Mouse (Mus musculus) erythroblast, embryonic 14.5 days (primary cell): ENCODE measurements around the gene Acp6. TPM values are rescaled to one million over a fixed set of nuclear protein-coding genes. Genes with fewer than 3 reads are reported as not detected.

Experiments used
- H3K27me3 ChIP-seq: 2 replicates; pipeline ENCODE4 v1.6.1; 2012; ENCODE audit warnings: inconsistent platforms; ENCODE audit not compliant: control insufficient read depth
- H3K36me3 ChIP-seq: 2 replicates; pipeline ENCODE4 v1.6.1; 2012; ENCODE audit warnings: mild to moderate bottlenecking, inconsistent platforms; ENCODE audit not compliant: control insufficient read depth
- H3K4me1 ChIP-seq: 2 replicates; pipeline ENCODE4 v1.6.1; 2012; ENCODE audit warnings: inconsistent platforms; ENCODE audit not compliant: control insufficient read depth
- H3K4me3 ChIP-seq: replicated peaks from 2 replicates; pipeline ENCODE3; 2012; ENCODE audit warnings: moderate library complexity, mild to moderate bottlenecking, inconsistent platforms
- H3K9me3 ChIP-seq: 2 replicates; pipeline ENCODE4 v1.6.1; 2012; ENCODE audit warnings: low read length, inconsistent platforms, mixed read lengths; ENCODE audit not compliant: control insufficient read depth
- GATA1 ChIP-seq: IDR thresholded peaks from 2 replicates; pipeline ENCODE4 v1.6.1; 2012; ENCODE audit warnings: low read length, inconsistent platforms, mixed read lengths
- TAL1 ChIP-seq: IDR thresholded peaks from 3 replicates; pipeline ENCODE4 v1.6.1; 2012; ENCODE audit warnings: low read length, inconsistent platforms, mixed read lengths
- polyA plus RNA-seq: library from polyadenylated mRNA; stranded (reverse); fragments of >175 nt; gene quantifications from 2 replicates; pipeline ENCODE4 v1.2.3, GENCODE M21; 2012

The Acp6 gene
- polyA plus RNA-seq, 1 experiment = 0.23 TPM

DNA sequence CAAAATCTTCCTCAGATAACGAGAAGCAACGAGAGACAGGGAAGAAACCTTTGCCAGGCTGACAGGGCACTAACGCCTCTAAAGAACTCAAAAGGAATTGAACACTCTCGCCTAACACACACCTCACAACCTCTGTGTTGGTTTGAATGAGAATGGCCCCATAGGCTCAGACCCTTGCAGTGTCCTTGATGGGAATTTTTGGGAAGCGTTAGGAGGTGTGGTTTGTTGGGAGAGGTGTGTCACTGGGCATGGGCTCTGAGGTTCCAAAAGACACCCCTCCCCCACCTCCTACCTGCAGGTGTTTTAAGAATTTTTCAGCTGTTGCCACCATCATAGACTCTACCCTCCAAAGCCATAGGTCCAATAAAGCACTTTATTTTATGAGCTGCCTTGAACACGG, 20.3 kb downstream of the Acp6 start:
- Histone ChIP-seq H3K4me3 (no peak overlapping the region), H3K36me3 (peaks cover 10% of the 10 kb centered on the region), H3K9me3 (no peaks in the 10 kb centered on the region), H3K27me3 (no peaks in the 10 kb centered on the region), H3K4me1 (no peaks in the 10 kb centered on the region)
- TF ChIP-seq TAL1 (no peak), GATA1 (no peak)

DNA sequence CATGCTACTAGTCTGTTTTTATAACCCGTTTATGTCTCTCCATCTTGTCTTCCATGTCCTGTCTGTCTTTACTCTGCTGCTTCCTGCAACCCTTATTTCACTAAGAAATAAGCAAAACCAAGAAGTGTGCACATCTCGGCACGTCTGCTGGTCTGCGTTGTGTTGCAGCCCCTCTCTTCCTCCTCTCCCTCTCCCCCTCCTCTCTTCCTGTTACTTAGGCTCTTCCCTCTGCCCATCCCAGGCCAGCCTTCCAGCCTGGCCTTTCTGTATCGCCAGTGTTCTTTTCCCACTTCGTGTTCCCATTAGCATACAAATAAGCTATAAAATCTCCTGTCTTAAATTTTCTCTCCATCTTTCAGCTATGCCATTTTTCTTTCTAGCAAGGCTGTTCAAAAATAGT, 21.9 kb downstream of the Acp6 start:
- H3K36me3 ChIP-seq = peaks cover 7% of the 10 kb centered on the region
- no peaks in the 10 kb centered on the region for H3K27me3 ChIP-seq
- H3K9me3 ChIP-seq = no peaks in the 10 kb centered on the region
- H3K4me3 ChIP-seq = no peak overlapping the region
- no peaks in the 10 kb centered on the region; the same call in 1 of the 2 replicates for H3K4me1 ChIP-seq
- no peak for TF ChIP-seq GATA1
- TF ChIP-seq TAL1 = no peak

DNA sequence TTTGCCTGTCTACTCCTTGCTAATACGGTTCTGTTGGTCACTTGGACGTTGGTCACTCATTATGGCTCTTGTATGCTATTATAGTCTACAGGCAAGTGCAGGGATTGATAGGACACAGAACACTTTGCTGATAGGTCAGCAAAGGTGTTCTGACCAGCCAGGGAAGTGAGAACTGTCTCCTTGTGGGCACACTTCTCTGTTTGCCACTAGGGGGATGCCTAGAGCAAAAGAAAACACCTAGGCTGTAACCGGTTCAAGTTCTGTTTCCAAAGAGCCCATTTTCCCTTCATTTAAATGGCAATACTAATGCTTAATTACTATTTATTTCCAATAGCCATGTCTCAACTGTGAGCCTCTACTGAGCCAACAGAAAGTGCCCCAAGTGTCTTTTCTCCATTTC, 25.2 kb downstream of the Acp6 start:
- TF ChIP-seq GATA1 (no peak), TAL1 (no peak)
- no peak overlapping the region for H3K4me3 ChIP-seq

DNA sequence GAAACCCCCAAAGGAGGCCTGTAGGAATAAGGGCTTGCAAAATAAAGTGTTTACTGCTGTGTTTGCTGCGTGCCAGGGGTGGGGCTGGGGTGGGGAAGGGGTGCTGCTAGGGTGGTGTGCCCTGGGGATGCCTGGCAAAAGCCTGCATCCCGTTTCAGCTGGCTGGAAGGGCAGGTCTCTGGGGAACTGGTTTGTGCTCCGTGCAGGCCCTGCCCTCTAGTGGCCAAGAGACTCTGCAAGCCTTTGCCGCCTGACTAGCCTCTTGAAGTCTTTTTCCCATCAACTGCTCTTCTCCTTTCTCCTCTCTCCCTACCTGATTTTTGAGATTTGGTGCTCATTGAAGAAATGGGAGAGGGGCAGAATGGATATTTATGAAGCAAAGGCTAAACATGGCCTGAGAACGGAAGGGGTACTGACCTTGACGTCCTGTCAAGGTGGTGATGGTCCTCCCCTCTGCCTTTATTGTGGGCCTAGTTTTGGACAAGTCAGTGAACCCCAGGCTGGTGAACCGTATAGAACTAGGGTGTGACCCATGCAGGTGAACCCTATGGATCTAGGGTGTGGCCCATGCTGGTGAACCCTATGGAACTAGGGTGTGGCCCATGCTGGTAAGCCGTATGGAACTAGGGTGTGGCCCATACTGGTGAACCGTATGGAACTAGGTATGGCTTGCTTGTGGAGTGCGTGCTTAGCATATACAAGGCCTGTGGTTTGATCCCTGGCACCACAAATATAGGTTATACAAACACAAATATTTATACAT, 26.7 kb downstream of the Acp6 start:
- H3K27me3 ChIP-seq = no peaks in the 10 kb centered on the region
- H3K36me3 ChIP-seq = no peaks in the 10 kb centered on the region
- TF ChIP-seq TAL1 = no peak
- no peak for TF ChIP-seq GATA1
- H3K4me3 ChIP-seq = no peak overlapping the region
- H3K4me1 ChIP-seq = no peaks in the 10 kb centered on the region; the same call in 1 of the 2 replicates
- H3K9me3 ChIP-seq = no peaks in the 10 kb centered on the region

More for the DNA sequence above, 25.2 kb downstream of the Acp6 start:
- Histone ChIP-seq H3K4me1 (no peaks in the 10 kb centered on the region; the same call in 1 of the 2 replicates), H3K9me3 (no peaks in the 10 kb centered on the region), H3K27me3 (no peaks in the 10 kb centered on the region), H3K36me3 (no peaks in the 10 kb centered on the region)

DNA sequence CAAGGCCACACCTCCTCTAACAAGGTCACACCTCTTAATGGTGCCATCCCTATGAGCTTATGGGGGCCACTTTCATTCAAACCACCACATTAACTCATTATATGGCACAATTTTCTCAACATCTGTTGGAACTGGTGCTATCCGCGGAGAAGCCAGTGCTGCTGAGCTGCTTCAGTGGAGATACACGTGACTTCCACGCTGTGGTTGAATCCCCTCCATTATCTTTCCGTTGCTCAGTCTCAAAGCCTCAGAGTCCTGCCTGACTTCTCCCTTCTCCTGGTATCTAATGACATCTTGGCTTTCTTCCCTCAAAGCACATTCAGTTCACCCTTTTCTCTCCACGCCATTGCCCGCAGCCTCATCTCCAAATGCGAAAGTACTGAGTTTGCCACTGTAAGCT, 38.0 kb downstream of the Acp6 start:
- H3K27me3 ChIP-seq = no peaks in the 10 kb centered on the region; the same call in 1 of the 2 replicates
- H3K36me3 ChIP-seq = no peaks in the 10 kb centered on the region
- H3K4me1 ChIP-seq = no peaks in the 10 kb centered on the region
- H3K4me3 ChIP-seq = no peak overlapping the region
- TF ChIP-seq TAL1 (no peak), GATA1 (no peak)
- no peaks in the 10 kb centered on the region for H3K9me3 ChIP-seq

DNA sequence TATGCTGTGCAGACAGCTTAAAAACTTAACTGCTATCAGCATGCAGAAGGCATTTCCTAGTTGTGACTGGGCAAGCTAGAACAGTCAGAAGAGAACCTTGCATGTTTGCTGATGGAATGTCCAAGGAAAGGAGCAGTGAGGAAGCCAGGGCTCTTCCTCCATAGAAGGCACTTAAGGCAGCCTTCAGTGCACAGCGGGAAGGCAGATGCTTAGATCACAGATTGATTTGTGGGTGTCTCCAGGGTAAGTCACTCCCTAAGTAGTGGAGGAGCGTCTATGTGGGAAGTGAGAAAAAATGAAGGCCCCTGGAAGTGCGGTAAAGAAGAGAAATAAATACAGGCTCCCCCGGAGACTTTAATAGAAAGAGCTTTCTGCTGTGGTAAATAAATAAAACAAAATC, 40.7 kb downstream of the Acp6 start:
- no peaks in the 10 kb centered on the region; the same call in 1 of the 2 replicates for H3K27me3 ChIP-seq
- no peaks in the 10 kb centered on the region for H3K4me1 ChIP-seq
- no peaks in the 10 kb centered on the region for H3K9me3 ChIP-seq
- TF ChIP-seq GATA1 (no peak), TAL1 (no peak)
- H3K4me3 ChIP-seq = no peak overlapping the region
- H3K36me3 ChIP-seq = no peaks in the 10 kb centered on the region

DNA sequence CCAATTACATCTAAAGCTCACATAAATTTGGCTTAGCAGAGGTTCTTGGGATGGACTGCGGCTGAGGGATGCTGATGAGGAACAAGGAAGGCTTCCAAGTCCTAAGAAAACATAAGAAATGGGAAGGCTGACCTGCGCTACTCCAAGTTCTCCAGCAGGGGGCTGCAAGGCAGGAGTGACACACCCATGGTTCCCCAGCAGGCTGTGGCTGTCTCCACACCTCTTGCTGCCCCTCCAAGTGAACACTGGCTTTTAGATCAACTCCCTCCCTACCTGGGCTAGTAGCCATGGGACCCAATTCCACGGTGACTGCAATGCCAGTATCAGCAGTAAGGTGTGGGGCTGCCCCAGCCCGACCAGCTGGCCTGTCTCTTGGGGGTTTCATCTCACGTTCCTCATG, 43.4 kb downstream of the Acp6 start:
- Histone ChIP-seq H3K4me3 (no peak overlapping the region), H3K9me3 (no peaks in the 10 kb centered on the region), H3K36me3 (peaks cover 5% of the 10 kb centered on the region; the same call in 1 of the 2 replicates), H3K27me3 (no peaks in the 10 kb centered on the region; the same call in 1 of the 2 replicates), H3K4me1 (no peaks in the 10 kb centered on the region)
- no peak for TF ChIP-seq TAL1
- no peak for TF ChIP-seq GATA1

DNA sequence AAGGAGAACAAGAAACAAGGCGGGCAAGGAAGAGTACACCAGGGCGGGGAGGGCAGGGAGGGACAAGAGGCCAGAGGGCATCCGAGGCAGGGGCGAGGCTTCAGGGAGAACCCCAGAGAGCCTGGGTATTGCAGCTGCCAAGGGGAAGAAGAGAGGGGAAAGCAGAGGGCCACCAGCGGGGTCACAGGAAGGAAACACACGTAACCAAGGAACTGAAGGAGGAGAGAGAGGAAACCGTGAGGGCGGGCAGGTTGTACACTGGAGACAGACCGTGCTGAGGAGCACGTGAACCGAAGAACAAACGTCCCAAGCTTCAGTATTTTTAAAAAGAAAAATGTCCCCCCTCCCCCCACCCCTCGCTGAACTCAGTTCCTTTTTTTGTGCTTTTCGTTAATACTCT, 45.3 kb downstream of the Acp6 start:
- Histone ChIP-seq H3K36me3 (peaks cover 5% of the 10 kb centered on the region; the same call in 1 of the 2 replicates), H3K9me3 (no peaks in the 10 kb centered on the region), H3K27me3 (no peaks in the 10 kb centered on the region; the same call in 1 of the 2 replicates), H3K4me1 (no peaks in the 10 kb centered on the region), H3K4me3 (no peak overlapping the region)
- TF ChIP-seq TAL1 (no peak), GATA1 (no peak)

DNA sequence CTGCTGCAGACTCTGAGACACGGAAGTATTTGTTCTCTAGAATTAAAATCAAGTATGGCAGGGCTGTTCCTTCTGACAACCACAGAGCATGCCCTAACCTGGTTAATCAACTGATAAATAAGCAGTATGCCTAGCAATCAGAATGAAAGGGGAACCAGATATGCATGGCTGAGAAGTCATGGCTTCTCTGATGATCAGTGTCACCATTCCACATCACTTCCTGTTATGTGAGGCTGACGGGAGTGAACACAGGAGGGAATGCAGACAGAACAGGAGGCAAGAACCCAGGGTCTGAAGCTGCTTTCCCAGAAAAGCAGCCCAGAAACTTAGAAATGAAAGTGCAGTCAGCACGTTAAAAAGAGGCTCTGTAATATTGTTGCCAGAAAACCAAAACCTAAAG, 47.9 kb downstream of the Acp6 start:
- Histone ChIP-seq H3K36me3 (peaks cover 10% of the 10 kb centered on the region; the same call in 1 of the 2 replicates), H3K9me3 (no peaks in the 10 kb centered on the region), H3K4me1 (no peaks in the 10 kb centered on the region), H3K27me3 (no peaks in the 10 kb centered on the region), H3K4me3 (no peak overlapping the region)
- TF ChIP-seq TAL1 = no peak
- no peak for TF ChIP-seq GATA1
